Mouse (Mus musculus) neural tube, embryonic 12.5 days (tissue): ENCODE results near the gene Umodl1. TPM values are rescaled to one million over a fixed set of nuclear protein-coding genes. Genes with fewer than 3 reads are reported as not detected.

Source experiments
- ATAC-seq: fragments of 200-750 bp; cut with Nextera tagmentation; 2 replicates; pipeline ENCODE4 v1.8.0; 2017; ENCODE audit warnings: low read depth, mild to moderate bottlenecking, moderate TSS enrichment, moderate library complexity; ENCODE audit not compliant: low FRiP score
- H3K27ac ChIP-seq: fragments of 300-500 bp; sonication (generic); 2 replicates; pipeline ENCODE4 v1.5.1; 2016
- H3K27me3 ChIP-seq: fragments of 300-500 bp; sonication (generic); replicated peaks from 2 replicates; pipeline ENCODE4 v1.6.1; 2016; ENCODE audit warnings: mild to moderate bottlenecking
- H3K36me3 ChIP-seq: fragments of 300-500 bp; sonication (generic); 2 replicates; pipeline ENCODE4 v1.6.1; 2016; ENCODE audit warnings: mild to moderate bottlenecking
- H3K4me1 ChIP-seq: fragments of 300-500 bp; sonication (generic); 2 replicates; pipeline ENCODE4 v1.6.1; 2016
- H3K4me2 ChIP-seq: fragments of 300-500 bp; sonication (generic); replicated peaks from 2 replicates; pipeline ENCODE4 v1.6.1; 2016; ENCODE audit warnings: mild to moderate bottlenecking
- H3K4me3 ChIP-seq: fragments of 300-500 bp; sonication (generic); 2 replicates; pipeline ENCODE4 v1.5.1; 2016
- H3K9ac ChIP-seq: fragments of 300-500 bp; sonication (generic); 2 replicates; pipeline ENCODE4 v1.6.1; 2016; ENCODE audit warnings: mild to moderate bottlenecking
- H3K9me3 ChIP-seq: fragments of 300-500 bp; sonication (generic); 2 replicates; pipeline ENCODE4 v1.6.1; 2016; ENCODE audit warnings: mild to moderate bottlenecking
- WGBS: fragments of 180-500 bp; shearing (Covaris S2); methylation state at CpG from one replicate; pipeline ENCODE4 v1.1.7; 2016; 5-methylcytosine and 5-hydroxymethylcytosine counted together
- microRNA-seq: library from miRNA; unstranded; fragments of <30 nt; microRNA quantifications from one replicate; pipeline ENCODE4, GENCODE M21; 2017
- polyA plus RNA-seq: library from polyadenylated mRNA; unstranded; fragments of >200 nt; fragmentation: Nextera tagmentation; extraction: Ambion mirVana; gene quantifications from 2 replicates; pipeline ENCODE4 v1.2.1, GENCODE M21; 2016

The Umodl1 gene
- polyA plus RNA-seq, 1 experiment from 2014 or later: not detected

DNA sequence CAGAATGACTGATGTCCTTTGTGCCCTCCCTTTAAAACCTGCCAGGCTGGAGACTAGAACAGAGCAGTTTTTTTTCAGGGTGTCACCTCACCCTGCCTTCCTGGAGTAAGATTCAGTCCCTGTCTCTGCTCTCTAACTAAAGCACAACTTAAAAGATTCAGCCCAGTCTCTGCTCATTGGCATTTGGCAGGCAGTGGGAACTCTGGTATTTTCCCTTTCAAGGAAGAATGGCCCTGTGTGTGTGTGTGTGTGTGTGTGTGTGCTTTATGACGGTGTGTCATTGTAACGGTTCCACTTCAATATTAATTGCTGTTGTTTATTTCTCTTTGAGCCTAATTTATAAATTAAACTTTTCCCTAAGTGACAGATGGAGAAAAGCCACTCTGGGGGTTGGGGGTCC is 88.3 kb downstream of the Umodl1 start:
- H3K4me1 ChIP-seq: no peaks in the 10 kb centered on the region
- no peak for ATAC-seq
- no peak overlapping the region for H3K4me3 ChIP-seq
- 61% methylated on average over 2 of the region's 2 CpGs for WGBS
- no peak overlapping the region for H3K4me2 ChIP-seq
- no peaks in the 10 kb centered on the region for H3K27me3 ChIP-seq
- H3K36me3 ChIP-seq: no peaks in the 10 kb centered on the region
- H3K9me3 ChIP-seq: no peaks in the 10 kb centered on the region
- no peak overlapping the region for H3K27ac ChIP-seq
- no peak overlapping the region for H3K9ac ChIP-seq

DNA sequence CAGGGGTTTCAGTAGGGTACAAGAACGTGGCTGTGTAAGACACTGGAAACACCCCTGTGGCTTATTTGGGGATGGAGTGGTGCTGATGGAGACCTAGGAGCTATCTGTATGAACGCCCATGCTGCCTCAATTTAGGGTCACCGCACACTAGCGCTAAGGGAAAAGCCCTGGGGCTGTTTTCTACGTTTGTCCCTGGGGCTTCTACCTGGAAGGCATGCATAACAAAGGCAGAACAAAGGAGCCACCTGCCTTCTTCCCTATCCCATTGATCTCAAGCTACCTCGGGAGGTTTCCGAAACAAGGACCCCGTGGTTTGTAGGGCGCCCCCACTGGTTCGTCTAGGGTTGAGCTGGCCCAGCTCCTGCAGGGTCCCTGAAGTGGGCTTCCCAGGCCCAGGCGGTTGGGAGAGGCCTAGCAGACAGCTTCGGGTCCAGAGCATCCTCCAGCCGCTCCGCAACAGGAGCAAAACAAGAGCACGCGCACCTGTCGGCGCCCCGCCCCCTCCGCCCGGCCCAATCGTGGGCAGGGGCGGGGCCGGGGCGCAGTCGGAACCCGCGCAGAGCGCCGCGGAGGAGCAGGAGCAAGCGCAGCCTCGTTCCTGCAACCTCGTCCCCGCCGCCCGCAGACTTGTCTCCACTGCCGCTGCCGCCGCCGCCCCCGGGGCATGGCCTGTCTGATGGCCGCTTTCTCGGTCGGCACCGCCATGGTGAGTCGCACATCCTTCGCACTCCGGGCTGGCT is 102.9 kb downstream of the Umodl1 start, which contains the start of gene Abcg1:
Gene Abcg1 (plus strand): TSS at position 525 of the 740 bp plus-strand sequence.
- Histone ChIP-seq H3K27me3 (peaks cover 24% of the 10 kb centered on the region), H3K9ac (peak within 1 kb of the TSS; percentile 64), H3K4me2 (peak within 1 kb of the TSS; percentile 91), H3K27ac (peak within 1 kb of the TSS; percentile 32; the same call in 1 of the 2 replicates), H3K4me1 (peaks cover 14% of the 10 kb centered on the region), H3K36me3 (no peaks in the 10 kb centered on the region), H3K4me3 (peak within 1 kb of the TSS; percentile 53), H3K9me3 (peaks cover 11% of the 10 kb centered on the region; the same call in 1 of the 2 replicates)
- 2% methylated on average over 49 of the region's 49 CpGs for WGBS
- peak; percentile 87 for ATAC-seq

DNA sequence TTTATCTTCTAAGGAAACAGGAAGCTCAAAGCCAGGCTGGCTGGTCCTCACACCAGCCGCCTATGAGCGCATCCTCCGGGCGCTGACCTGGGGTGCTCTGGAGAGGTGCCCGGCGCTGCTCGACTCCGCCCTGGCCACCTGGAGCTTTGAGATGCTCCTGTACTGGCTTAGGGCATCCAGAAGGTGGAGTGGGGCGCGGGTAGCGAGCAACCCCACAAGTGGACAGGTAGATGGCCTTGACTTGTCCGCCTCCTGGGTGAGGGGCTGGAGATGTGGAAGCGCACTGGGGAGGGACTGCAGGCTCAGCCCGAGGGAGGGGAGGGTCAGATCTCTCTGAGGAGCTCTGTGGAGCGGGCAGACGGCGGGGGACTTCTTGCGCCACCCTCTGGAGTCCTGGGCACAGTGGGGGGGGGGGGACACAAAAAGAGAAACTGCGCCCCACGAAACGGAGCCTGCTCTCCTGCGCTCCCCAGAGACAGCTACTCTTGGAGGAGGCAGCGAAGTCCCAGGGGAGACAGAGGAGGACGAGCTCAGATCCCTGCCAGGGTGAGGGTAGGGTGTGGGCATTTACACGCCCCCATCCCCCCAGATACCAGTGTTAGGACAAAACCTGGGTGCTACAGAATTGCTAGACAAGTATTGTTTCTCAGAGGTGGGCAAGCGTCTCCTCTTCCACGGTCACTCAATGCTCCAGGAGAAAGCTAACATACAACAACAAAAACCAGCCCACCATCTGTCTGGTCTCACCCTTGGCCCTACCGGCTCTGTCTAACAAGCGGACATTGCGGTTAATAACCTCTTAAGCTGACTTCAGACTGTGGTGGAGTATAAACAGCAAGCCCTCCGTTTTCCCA is 103.7 kb downstream of the Umodl1 start:
- WGBS: 2% methylated on average over 31 of the region's 31 CpGs
- H3K27me3 ChIP-seq: peaks cover 24% of the 10 kb centered on the region
- H3K4me3 ChIP-seq: peak overlapping the region; percentile 53
- H3K9ac ChIP-seq: peak overlapping the region; percentile 64
- peaks cover 14% of the 10 kb centered on the region for H3K4me1 ChIP-seq
- peaks cover 7% of the 10 kb centered on the region; the same call in 1 of the 2 replicates for H3K9me3 ChIP-seq
- no peaks in the 10 kb centered on the region for H3K36me3 ChIP-seq
- H3K27ac ChIP-seq: peak overlapping the region; percentile 32; the same call in 1 of the 2 replicates
- ATAC-seq: peak; percentile 62
- peak overlapping the region; percentile 91 for H3K4me2 ChIP-seq

DNA sequence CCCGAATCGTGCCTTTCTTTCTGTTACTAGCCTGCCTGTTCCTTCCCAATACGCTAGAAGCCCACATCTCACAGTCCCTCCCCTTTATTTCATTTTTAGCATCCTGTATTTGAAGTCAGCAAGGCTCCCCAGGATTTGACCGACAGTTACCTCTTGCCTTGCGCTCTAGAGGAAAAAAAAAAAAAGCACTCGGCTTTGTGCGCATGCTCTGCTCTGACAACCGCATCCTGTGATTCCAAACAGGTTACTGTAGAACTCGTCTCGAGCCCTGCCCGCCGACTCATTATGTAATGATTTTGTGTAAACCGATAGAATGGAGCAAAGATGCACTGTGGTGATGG is 104.3 kb downstream of the Umodl1 start:
- Histone ChIP-seq H3K27me3 (peaks cover 24% of the 10 kb centered on the region), H3K4me3 (peak overlapping the region; percentile 53), H3K4me1 (peaks cover 14% of the 10 kb centered on the region), H3K27ac (0 out of 2 replicates have a peak overlapping the region, but pooled peaks have one; percentile 26), H3K9me3 (peaks cover under 1% of the 10 kb centered on the region; the same call in 1 of the 2 replicates), H3K9ac (peak overlapping the region; percentile 64), H3K36me3 (no peaks in the 10 kb centered on the region), H3K4me2 (peak overlapping the region; percentile 91)
- 2% methylated on average over 13 of the region's 13 CpGs for WGBS
- ATAC-seq: no peak

DNA sequence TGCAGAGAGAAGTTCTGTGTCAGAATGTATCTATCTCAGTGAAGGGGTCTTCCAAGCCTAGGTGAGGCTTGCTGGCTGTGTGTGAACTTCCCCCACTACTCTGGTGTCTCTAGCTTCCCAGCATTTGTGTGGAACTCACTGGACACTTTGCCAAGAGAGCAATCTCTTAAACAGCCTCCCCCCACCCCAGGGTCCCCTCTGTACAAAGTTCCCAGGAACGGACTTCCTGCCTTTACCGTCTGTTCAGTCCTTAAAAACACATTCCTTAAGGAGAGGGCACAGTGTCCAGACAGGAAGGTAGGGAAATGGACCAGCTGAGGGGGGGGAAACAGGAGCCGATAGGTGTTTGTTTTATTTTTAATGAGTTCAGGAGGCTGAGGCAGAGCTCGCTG is 105.8 kb downstream of the Umodl1 start:
- H3K27ac ChIP-seq: no peak overlapping the region
- H3K27me3 ChIP-seq: peaks cover 24% of the 10 kb centered on the region
- H3K4me1 ChIP-seq: peaks cover 14% of the 10 kb centered on the region
- H3K9me3 ChIP-seq: no peaks in the 10 kb centered on the region
- H3K4me2 ChIP-seq: no peak overlapping the region
- no peak overlapping the region for H3K9ac ChIP-seq
- WGBS: 76% methylated on average over 4 of the region's 4 CpGs
- H3K36me3 ChIP-seq: no peaks in the 10 kb centered on the region
- no peak for ATAC-seq
- H3K4me3 ChIP-seq: no peak overlapping the region

Small RNA genes within 50 kb of the gene (microRNA-seq; reads per million reads assigned to microRNA genes)
- not detected for gene Gm24026

Other genes with a start within 250 kb of the Umodl1 start
- gene Glp1r, start 52.8 kb upstream of the Umodl1 start, polyA plus RNA-seq: 0.03 and 0.04 TPM in 2 replicates
- gene Abcg1, start 103.0 kb downstream of the Umodl1 start, polyA plus RNA-seq: 13.0 TPM in 2 replicates
- 0.60 and 1.4 TPM in 2 replicates for gene Tff3, start 175.0 kb downstream of the Umodl1 start, polyA plus RNA-seq
- gene Tff2, start 189.6 kb downstream of the Umodl1 start, polyA plus RNA-seq: not detected in 2 replicates
- not detected in 2 replicates for gene Tff1, start 210.6 kb downstream of the Umodl1 start, polyA plus RNA-seq
- not detected in 2 replicates for gene Tmprss3, start 244.3 kb downstream of the Umodl1 start, polyA plus RNA-seq